Mouse (Mus musculus): ENCODE measurements at regions not wholly inside any gene's neighbourhood (a gene's known extent, or its start where the extent isn't known, plus 50 kb on each side); places are given as distances from the start of the nearest gene placed in this dataset.

GRCm38 (mm10) chr1:35940236-35940635, 128.0 kb upstream of the Hs6st1 start:
- TF ChIP-seq CTCF (IDR thresholded peaks at IDR 0.05), result no peak
- no peak for TF ChIP-seq EP300 (IDR thresholded peaks at IDR 0.05)
